Comparison of ENCODE assay signal across 8 mouse cellular contexts in genomic region chr2:157561165-157561836, GRCm38 (mm10). TPM values are rescaled to one million over a fixed set of nuclear protein-coding genes. Genes with fewer than 3 reads are reported as not detected.
A peak's percentile ranks its signal among the peaks of the same experiment; 100 is the strongest.
DNase-seq lines count a peak whose midpoint lies in the region; ATAC-seq and TF ChIP-seq lines count a peak whose summit lies in the region.

No protein-coding gene starts in this region.

- TF ChIP-seq CTCF in intestine, postnatal 0 days (IDR thresholded peaks at IDR 0.05; ENCODE audit: low read depth), result no peak

- H3K4me1 ChIP-seq in intestine, postnatal 0 days (replicated peaks; ENCODE audit: control insufficient read depth, insufficient read depth, low read length), result no peaks in the 10 kb centered on the region
- peaks cover 64% of the 10 kb centered on the region for H3K4me1 ChIP-seq in limb, embryonic 12.5 days (replicated peaks)
- H3K4me1 ChIP-seq in midbrain, embryonic 10.5 days, result peaks cover 73% of the 10 kb centered on the region

- H3K4me3 ChIP-seq in intestine, postnatal 0 days (ENCODE audit: low read depth, low read length), result peak overlapping the region; percentile 34
- H3K4me3 ChIP-seq in limb, embryonic 12.5 days (replicated peaks), result peak overlapping the region; percentile 57
- peak overlapping the region; percentile 68 for H3K4me3 ChIP-seq in midbrain, embryonic 10.5 days

- H3K9ac ChIP-seq in intestine, postnatal 0 days (ENCODE audit: low read depth, low read length), result no peak overlapping the region
- H3K9ac ChIP-seq in limb, embryonic 12.5 days (replicated peaks), result peak overlapping the region; percentile 59

- peaks cover 15% of the 10 kb centered on the region; the same call in 1 of the 2 replicates for H3K36me3 ChIP-seq in intestine, postnatal 0 days (ENCODE audit: control insufficient read depth, insufficient read depth)
- peaks cover 74% of the 10 kb centered on the region for H3K36me3 ChIP-seq in limb, embryonic 12.5 days
- peaks cover 76% of the 10 kb centered on the region for H3K36me3 ChIP-seq in midbrain, embryonic 10.5 days

- no peaks in the 10 kb centered on the region for H3K27me3 ChIP-seq in intestine, postnatal 0 days (replicated peaks; ENCODE audit: control insufficient read depth, insufficient read depth, low read length)
- no peaks in the 10 kb centered on the region for H3K27me3 ChIP-seq in limb, embryonic 12.5 days
- peaks cover 29% of the 10 kb centered on the region for H3K27me3 ChIP-seq in midbrain, embryonic 10.5 days (ENCODE audit: low read depth, poor library complexity, severe bottlenecking)

- WGBS in intestine, postnatal 0 days, result 45% methylated on average over 27 of the region's 27 CpGs
- WGBS in limb, embryonic 12.5 days, result 56% methylated on average over 27 of the region's 27 CpGs
- WGBS in midbrain, embryonic 10.5 days, result 48% methylated on average over 27 of the region's 27 CpGs

- peak overlapping the region; percentile 66 for H3K4me2 ChIP-seq in intestine, postnatal 0 days (replicated peaks; ENCODE audit: low read depth)
- peak overlapping the region; percentile 75 for H3K4me2 ChIP-seq in limb, embryonic 12.5 days

- H3K27ac ChIP-seq in intestine, postnatal 0 days (ENCODE audit: low read depth, low read length), result no peak overlapping the region
- peak overlapping the region; percentile 66 for H3K27ac ChIP-seq in limb, embryonic 12.5 days
- peak overlapping the region; percentile 90 for H3K27ac ChIP-seq in midbrain, embryonic 10.5 days (replicated peaks)

- peak; percentile 77 for ATAC-seq in intestine, postnatal 0 days
- ATAC-seq in limb, embryonic 12.5 days (ENCODE audit: insufficient number of reproducible peaks, insufficient read depth, low FRiP score, low TSS enrichment, low read depth), result peak; percentile 35

- H3K9me3 ChIP-seq in intestine, postnatal 0 days (ENCODE audit: control insufficient read depth), result peaks cover 8% of the 10 kb centered on the region; the same call in 1 of the 2 replicates
- peaks cover 65% of the 10 kb centered on the region for H3K9me3 ChIP-seq in limb, embryonic 12.5 days
- peaks cover 44% of the 10 kb centered on the region for H3K9me3 ChIP-seq in midbrain, embryonic 10.5 days (replicated peaks)

- peak; percentile 86 for DNase-seq in adrenal gland, postnatal 25 days
- peak; percentile 72 for DNase-seq in embryo, embryonic 9.5 days (ENCODE audit: extremely low spot score)
- DNase-seq in heart, adult 18-20 months, result peak; percentile 87 to 93
- peak; percentile 82 for DNase-seq in midbrain, embryonic 10.5 days (ENCODE audit: low spot score)
- DNase-seq in skeletal muscle tissue, adult 2 months (ENCODE audit: low read depth, low spot score), result peak; percentile 86
- no peak for DNase-seq in MN1 (ENCODE audit: low spot score)

RNA-seq across cellular contexts. Expression of gene Nnat, which starts 1.4 kb away (rescaled TPM):
- total RNA-seq in adrenal gland, postnatal 25 days (2021), result 71.3 and 91.2 TPM in 2 replicates
- 1 to 10 TPM in 1 of 2 experiments, under 1 TPM in 1; 0.36 to 3.1 TPM for total RNA-seq in heart, adult 18-20 months (2021)
- 98.2 and 111 TPM in 2 replicates for polyA plus RNA-seq in intestine, postnatal 0 days (2015; fragmentation: Nextera tagmentation; extraction: Ambion mirVana)
- polyA plus RNA-seq in limb, embryonic 12.5 days (2016; fragmentation: Nextera tagmentation; extraction: Ambion mirVana), result 1,818 and 1,932 TPM in 2 replicates
- 1,354 and 2,071 TPM in 2 replicates for polyA plus RNA-seq in midbrain, embryonic 10.5 days (2016; fragmentation: Nextera tagmentation; extraction: Ambion mirVana)

RNA-seq across cellular contexts. Expression of gene Blcap, which starts 9.8 kb away (rescaled TPM):
- total RNA-seq in adrenal gland, postnatal 25 days (2021), result 61.5 and 82.8 TPM in 2 replicates
- total RNA-seq in heart, adult 18-20 months (2021), result 10 to 100 TPM; 55.1 to 56.2 TPM
- 29.7 and 31.5 TPM in 2 replicates for polyA plus RNA-seq in intestine, postnatal 0 days (2015; fragmentation: Nextera tagmentation; extraction: Ambion mirVana)
- polyA plus RNA-seq in limb, embryonic 12.5 days (2016; fragmentation: Nextera tagmentation; extraction: Ambion mirVana), result 68.7 and 69.3 TPM in 2 replicates
- polyA plus RNA-seq in midbrain, embryonic 10.5 days (2016; fragmentation: Nextera tagmentation; extraction: Ambion mirVana), result 76.4 and 103 TPM in 2 replicates

Comparison
In these comparisons a context has a peak if more than half of its experiments do, and no peak if none do; other contexts are left out.
1. RNA of gene Nnat, which starts 1.4 kb away (polyA plus RNA-seq): 1,818 to 1,932 TPM in limb, embryonic 12.5 days and 1,354 to 2,071 TPM in midbrain, embryonic 10.5 days; 98.2 to 111 TPM in intestine, postnatal 0 days; every median in the first group is over 10 times any median in the second.
2. Peak in every context shown above with its lines, with median percentiles within 50 percentile points of each other: H3K4me3 ChIP-seq.